Mouse (Mus musculus): ENCODE measurements at regions not wholly inside any gene's neighbourhood (a gene's known extent, or its start where the extent isn't known, plus 50 kb on each side); places are given as distances from the start of the nearest gene placed in this dataset.
"Not testable (repeated sequence)": the region's sequence is repeated elsewhere in the genome, so short reads cannot be mapped to it uniquely, and the experiment has no call there.

GRCm38 (mm10) chr12:39715120-39715519 is 322.7 kb downstream of the Arl4a start:
- no peak for DNase-seq

GRCm38 (mm10) chr12:39714169-39714794 is 323.5 kb downstream of the Arl4a start:
- no peak for DNase-seq

- DNase-seq: no peak
These were observed 326.0 kb downstream of the Arl4a start for GRCm38 (mm10) chr12:39711807-39712206.

- DNase-seq: no peak
These were observed 328.0 kb downstream of the Arl4a start for GRCm38 (mm10) chr12:39709850-39710249.

GRCm38 (mm10) chr12:39697182-39697581 is 340.6 kb downstream of the Arl4a start:
- DNase-seq: no peak

- DNase-seq: no peak
These were observed 342.5 kb downstream of the Arl4a start for GRCm38 (mm10) chr12:39695322-39695721.

GRCm38 (mm10) chr12:39692043-39692442 is 345.8 kb downstream of the Arl4a start:
- no peak for DNase-seq

- DNase-seq: no peak
These were observed 352.4 kb downstream of the Arl4a start for GRCm38 (mm10) chr12:39685399-39685798.

- DNase-seq: no peak
These were observed 355.7 kb downstream of the Arl4a start for GRCm38 (mm10) chr12:39682121-39682520.

GRCm38 (mm10) chr12:39675608-39676007 is 362.2 kb downstream of the Arl4a start:
- no peak for DNase-seq

- no peak for DNase-seq
These were observed 370.1 kb downstream of the Arl4a start for GRCm38 (mm10) chr12:39667701-39668100.

- DNase-seq: peak; percentile 38
These were observed 372.4 kb downstream of the Arl4a start for GRCm38 (mm10) chr12:39665448-39665847.

GRCm38 (mm10) chr12:39660420-39660819 is 377.4 kb downstream of the Arl4a start:
- DNase-seq: no peak

GRCm38 (mm10) chr12:39656606-39657005 is 381.2 kb downstream of the Arl4a start:
- no peak for DNase-seq

- no peak for DNase-seq
These were observed 388.9 kb downstream of the Arl4a start for GRCm38 (mm10) chr12:39648952-39649351.

GRCm38 (mm10) chr12:39646556-39646955 is 391.3 kb downstream of the Arl4a start:
- DNase-seq: no peak

- DNase-seq: no peak
These were observed 392.2 kb downstream of the Arl4a start for GRCm38 (mm10) chr12:39645581-39645980.

GRCm38 (mm10) chr12:39639246-39639645 is 398.6 kb downstream of the Arl4a start:
- no peak for DNase-seq

- no peak for DNase-seq
These were observed 403.5 kb downstream of the Arl4a start for GRCm38 (mm10) chr12:39634337-39634736.

- DNase-seq: no peak
These were observed 416.6 kb downstream of the Arl4a start for GRCm38 (mm10) chr12:39621266-39621665.

- no peak for DNase-seq
These were observed 432.5 kb downstream of the Arl4a start for GRCm38 (mm10) chr12:39605289-39605688.

GRCm38 (mm10) chr12:39604723-39605122 is 433.1 kb downstream of the Arl4a start:
- DNase-seq: no peak

- DNase-seq: no peak
These were observed 443.1 kb downstream of the Arl4a start for GRCm38 (mm10) chr12:39594726-39595125.

- not testable (repeated sequence) for DNase-seq
These were observed 444.0 kb downstream of the Arl4a start for GRCm38 (mm10) chr12:39593781-39594180.

- DNase-seq: no peak
These were observed 450.5 kb downstream of the Arl4a start for GRCm38 (mm10) chr12:39587204-39587909.
